Mouse (Mus musculus) intestine, postnatal 0 days (tissue): Measurements from ENCODE around the gene Fgfr2. TPM values are rescaled to one million over a fixed set of nuclear protein-coding genes. Genes with fewer than 3 reads are reported as not detected.

Experiments used
- ATAC-seq: fragments of 200-750 bp; cut with Nextera tagmentation; 2 replicates; pipeline ENCODE4 v1.8.0; 2017; ENCODE audit warnings: mild to moderate bottlenecking, moderate TSS enrichment, moderate library complexity
- H3K27ac ChIP-seq: fragments of 300-500 bp; sonication (generic); 2 replicates; pipeline ENCODE4 v1.5.1; 2014; ENCODE audit warnings: mild to moderate bottlenecking, low read depth, low read length, moderate library complexity
- H3K27me3 ChIP-seq: fragments of 300-500 bp; sonication (generic); replicated peaks from 2 replicates; pipeline ENCODE4 v1.6.1; 2014; ENCODE audit warnings: low read length, mixed read lengths; ENCODE audit not compliant: control insufficient read depth, insufficient read depth
- H3K36me3 ChIP-seq: fragments of 300-500 bp; sonication (generic); 2 replicates; pipeline ENCODE4 v1.6.1; 2014; ENCODE audit warnings: mild to moderate bottlenecking, moderate library complexity; ENCODE audit not compliant: control insufficient read depth, insufficient read depth
- H3K4me1 ChIP-seq: fragments of 300-500 bp; sonication (generic); replicated peaks from 2 replicates; pipeline ENCODE4 v1.6.1; 2014; ENCODE audit warnings: antibody characterized with exemption, low read length, mixed read lengths; ENCODE audit not compliant: control insufficient read depth, insufficient read depth
- H3K4me2 ChIP-seq: fragments of 300-500 bp; sonication (generic); replicated peaks from 2 replicates; pipeline ENCODE4 v1.6.1; 2014; ENCODE audit warnings: low read depth, mild to moderate bottlenecking, moderate library complexity
- H3K4me3 ChIP-seq: fragments of 300-500 bp; sonication (generic); 2 replicates; pipeline ENCODE4 v1.5.1; 2014; ENCODE audit warnings: low read depth, low read length
- H3K9ac ChIP-seq: fragments of 300-500 bp; sonication (generic); 2 replicates; pipeline ENCODE4 v1.6.1; 2014; ENCODE audit warnings: mild to moderate bottlenecking, low read depth, low read length
- H3K9me3 ChIP-seq: fragments of 300-500 bp; sonication (generic); 2 replicates; pipeline ENCODE4 v1.6.1; 2016; ENCODE audit warnings: mixed run types; ENCODE audit not compliant: control insufficient read depth
- CTCF ChIP-seq: sonication (generic); IDR thresholded peaks from 2 replicates; pipeline ENCODE4 v1.5.1; 2016; ENCODE audit warnings: low read depth, mild to moderate bottlenecking, control low read depth, antibody characterized with exemption, moderate library complexity
- WGBS: fragments of 180-500 bp; shearing (Covaris S2); extraction: QIAGEN DNeasy Blood & Tissue Kit; methylation state at CpG from one replicate; pipeline ENCODE4 v1.1.7; 2014; 5-methylcytosine and 5-hydroxymethylcytosine counted together
- polyA plus RNA-seq: library from polyadenylated mRNA; unstranded; fragments of >200 nt; fragmentation: Nextera tagmentation; extraction: Ambion mirVana; gene quantifications from 2 replicates; pipeline ENCODE4 v1.2.1, GENCODE M21; 2015

Gene Fgfr2
- polyA plus RNA-seq, 1 experiment from 2014 or later, result 29.5 TPM

DNA sequence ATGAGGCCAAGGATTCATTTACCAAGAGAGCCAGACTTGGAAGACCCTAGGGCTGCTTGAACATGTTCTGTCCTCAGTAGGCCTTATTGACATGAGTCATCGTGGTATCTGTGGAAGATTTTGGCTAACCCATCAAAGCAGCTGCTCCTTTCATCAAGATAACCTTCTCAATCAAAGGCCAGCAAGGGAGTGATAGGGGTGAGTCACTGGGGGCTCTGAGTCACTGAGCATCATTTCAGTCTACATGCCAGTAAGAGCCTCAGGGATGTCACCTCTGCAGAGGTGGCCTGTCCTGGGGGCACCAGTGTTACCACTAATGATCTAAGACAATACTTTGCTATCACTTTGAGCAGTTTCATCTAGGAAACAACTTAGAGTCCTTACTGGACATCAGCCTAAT lies 1292.9 kb downstream of the Fgfr2 start:
- no peak overlapping the region for H3K4me3 ChIP-seq
- TF ChIP-seq CTCF, result no peak
- H3K27me3 ChIP-seq, result no peaks in the 10 kb centered on the region
- no peaks in the 10 kb centered on the region for H3K9me3 ChIP-seq
- WGBS, result 60% methylated on average over 1 of the region's 1 CpGs
- no peak overlapping the region for H3K9ac ChIP-seq
- no peak for ATAC-seq
- no peak overlapping the region for H3K4me2 ChIP-seq
- H3K27ac ChIP-seq, result no peak overlapping the region
- no peaks in the 10 kb centered on the region for H3K4me1 ChIP-seq
- H3K36me3 ChIP-seq, result no peaks in the 10 kb centered on the region

DNA sequence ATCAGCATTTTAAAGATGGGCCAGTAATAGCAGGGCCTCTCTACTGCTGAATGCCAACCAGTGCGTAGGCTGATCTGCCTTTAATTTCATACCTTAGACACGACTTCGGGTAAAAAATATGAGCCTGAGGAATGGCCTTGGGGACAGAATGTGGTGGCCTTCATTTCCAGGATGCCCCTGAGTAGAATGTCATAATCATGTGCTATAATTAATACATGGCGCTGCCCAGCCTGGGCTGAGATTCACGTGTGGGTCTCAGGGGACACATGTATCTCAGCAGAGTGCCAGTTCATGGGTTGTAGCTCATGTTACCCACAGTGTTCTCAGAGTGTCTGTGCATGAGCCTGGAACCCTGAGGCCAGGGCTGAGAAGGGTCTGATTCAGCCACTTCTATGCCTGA lies 1296.3 kb downstream of the Fgfr2 start:
- Histone ChIP-seq H3K27me3 (no peaks in the 10 kb centered on the region), H3K4me3 (no peak overlapping the region), H3K9ac (no peak overlapping the region), H3K27ac (no peak overlapping the region), H3K4me2 (no peak overlapping the region), H3K36me3 (no peaks in the 10 kb centered on the region), H3K9me3 (no peaks in the 10 kb centered on the region), H3K4me1 (no peaks in the 10 kb centered on the region)
- WGBS, result 88% methylated on average over 5 of the region's 5 CpGs
- no peak for TF ChIP-seq CTCF
- ATAC-seq, result no peak

DNA sequence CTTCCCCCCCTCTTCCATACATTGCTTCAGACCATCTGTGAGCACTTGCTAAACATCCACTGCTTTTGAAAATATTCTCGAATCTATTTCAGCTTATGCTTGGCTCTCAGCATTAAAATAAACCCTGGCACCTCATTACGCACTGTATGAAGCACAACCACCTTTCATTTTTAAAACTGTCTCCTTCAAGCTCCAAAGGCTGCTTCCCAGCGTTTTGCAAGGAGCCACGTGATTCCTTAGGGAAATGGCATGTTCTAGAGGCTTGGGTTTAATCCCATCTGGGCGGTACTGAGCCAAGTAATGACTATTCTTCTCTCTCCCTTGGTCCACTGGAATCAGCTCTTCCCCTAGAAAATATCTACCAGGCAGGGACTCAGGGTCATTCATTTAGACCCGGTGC lies 1305.2 kb downstream of the Fgfr2 start:
- WGBS, result 86% methylated on average over 6 of the region's 6 CpGs
- no peak overlapping the region for H3K4me2 ChIP-seq
- H3K36me3 ChIP-seq, result no peaks in the 10 kb centered on the region
- ATAC-seq, result no peak
- H3K9ac ChIP-seq, result no peak overlapping the region
- no peaks in the 10 kb centered on the region for H3K4me1 ChIP-seq
- no peak overlapping the region for H3K4me3 ChIP-seq
- no peaks in the 10 kb centered on the region for H3K9me3 ChIP-seq
- no peak for TF ChIP-seq CTCF
- H3K27ac ChIP-seq, result no peak overlapping the region
- H3K27me3 ChIP-seq, result no peaks in the 10 kb centered on the region

DNA sequence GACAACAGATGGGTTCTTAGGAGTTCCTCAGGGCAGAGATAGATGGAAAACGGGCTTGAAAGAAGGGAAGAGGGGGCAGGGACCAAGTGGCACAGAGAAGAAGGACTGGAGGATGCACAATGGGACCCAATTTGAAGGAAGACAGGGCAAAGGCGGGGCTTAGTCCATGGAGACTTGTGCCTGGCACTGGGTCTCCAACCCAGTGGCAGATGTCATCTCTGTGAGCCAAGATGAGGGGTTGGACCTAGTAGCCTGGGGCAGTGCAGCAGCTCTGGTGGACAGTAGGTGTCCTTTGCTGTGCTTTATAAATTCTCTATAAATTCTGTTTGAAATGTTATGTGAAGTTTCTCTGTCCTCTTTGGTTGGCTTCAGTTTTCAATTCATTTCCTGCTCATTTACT lies 1306.5 kb downstream of the Fgfr2 start:
- Histone ChIP-seq H3K9me3 (no peaks in the 10 kb centered on the region), H3K36me3 (no peaks in the 10 kb centered on the region), H3K27me3 (no peaks in the 10 kb centered on the region), H3K4me2 (no peak overlapping the region), H3K9ac (no peak overlapping the region), H3K27ac (no peak overlapping the region), H3K4me1 (no peaks in the 10 kb centered on the region), H3K4me3 (no peak overlapping the region)
- ATAC-seq, result no peak
- TF ChIP-seq CTCF, result no peak
- 66% methylated on average over 2 of the region's 2 CpGs for WGBS

DNA sequence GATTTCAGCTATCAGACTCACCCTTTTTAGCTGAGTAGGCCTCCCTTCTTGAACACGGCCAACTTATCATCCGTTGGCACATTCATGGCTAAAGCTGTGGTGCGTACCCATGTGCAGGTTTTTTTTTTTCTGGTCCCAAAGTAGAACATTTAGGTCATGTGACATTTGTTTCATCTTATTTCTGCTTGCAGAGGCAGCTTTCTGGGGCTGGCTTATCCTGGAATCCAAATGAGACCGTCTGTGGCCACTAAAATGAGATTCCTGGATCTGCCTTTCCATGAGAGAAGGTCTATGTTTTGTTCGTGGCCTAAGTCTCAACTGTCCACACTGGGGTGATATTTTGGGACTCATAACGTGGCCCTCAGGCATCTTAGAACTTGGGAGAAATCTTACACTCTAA lies 1311.0 kb downstream of the Fgfr2 start:
- H3K4me3 ChIP-seq, result no peak overlapping the region
- H3K4me2 ChIP-seq, result no peak overlapping the region
- no peak overlapping the region for H3K27ac ChIP-seq
- no peaks in the 10 kb centered on the region for H3K4me1 ChIP-seq
- 80% methylated on average over 6 of the region's 6 CpGs for WGBS
- no peaks in the 10 kb centered on the region for H3K9me3 ChIP-seq
- no peaks in the 10 kb centered on the region for H3K36me3 ChIP-seq
- H3K9ac ChIP-seq, result no peak overlapping the region
- TF ChIP-seq CTCF, result no peak
- no peak for ATAC-seq
- H3K27me3 ChIP-seq, result no peaks in the 10 kb centered on the region

DNA sequence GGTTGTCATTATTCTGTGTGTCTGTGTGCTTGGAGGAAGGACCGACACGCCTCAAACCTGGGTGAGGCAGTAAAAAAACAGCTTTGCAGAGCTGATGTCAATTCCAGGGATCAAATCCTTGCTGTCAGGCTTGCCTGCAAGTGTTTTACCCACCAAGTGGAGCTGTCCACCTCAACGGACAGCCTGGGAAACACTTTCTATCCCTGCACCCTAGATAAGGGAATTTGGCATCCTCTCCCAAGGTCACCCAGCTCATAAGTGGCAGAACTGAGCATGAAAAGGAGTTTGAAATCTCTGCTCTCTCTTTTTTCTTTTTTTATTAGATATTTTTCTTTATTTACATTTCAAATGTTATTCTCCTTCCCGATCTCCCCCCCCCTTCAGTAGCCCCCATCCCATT lies 1312.2 kb downstream of the Fgfr2 start:
- H3K36me3 ChIP-seq, result no peaks in the 10 kb centered on the region
- H3K27me3 ChIP-seq, result no peaks in the 10 kb centered on the region
- no peaks in the 10 kb centered on the region for H3K4me1 ChIP-seq
- H3K4me2 ChIP-seq, result no peak overlapping the region
- no peaks in the 10 kb centered on the region for H3K9me3 ChIP-seq
- no peak overlapping the region for H3K4me3 ChIP-seq
- WGBS, result 56% methylated on average over 4 of the region's 4 CpGs
- ATAC-seq, result no peak
- H3K9ac ChIP-seq, result no peak overlapping the region
- no peak for TF ChIP-seq CTCF
- no peak overlapping the region for H3K27ac ChIP-seq

DNA sequence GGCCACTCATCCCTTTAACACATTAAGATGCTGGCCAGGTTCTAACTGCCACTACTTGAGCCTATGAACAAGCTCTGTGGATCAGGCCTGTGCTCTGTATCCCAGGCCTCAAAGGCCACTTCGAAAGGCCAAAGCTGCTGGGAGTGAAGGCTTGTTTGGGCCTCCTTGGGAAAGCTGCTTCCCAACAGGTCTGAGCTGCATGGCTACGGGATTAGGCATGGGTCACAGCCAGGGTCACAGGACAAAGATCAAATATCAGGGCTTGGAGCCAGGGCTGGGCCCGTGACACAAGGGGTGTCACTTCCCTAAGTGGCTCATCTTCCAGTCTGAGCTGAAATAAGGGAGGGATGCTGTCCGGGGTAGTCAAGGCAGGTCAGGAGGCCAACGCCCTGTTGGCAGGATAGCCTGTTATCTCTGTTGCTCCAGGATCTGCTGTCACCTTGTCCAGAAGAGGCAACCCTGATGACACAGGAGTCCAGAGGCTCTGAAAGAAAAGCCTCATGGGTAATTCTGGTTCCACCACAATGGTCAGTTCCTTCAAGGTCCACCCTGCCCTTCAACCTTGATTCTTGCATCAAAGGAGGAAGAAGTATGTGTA lies 1313.5 kb downstream of the Fgfr2 start:
- ATAC-seq, result no peak
- Histone ChIP-seq H3K27ac (no peak overlapping the region), H3K36me3 (no peaks in the 10 kb centered on the region), H3K4me2 (no peak overlapping the region), H3K9ac (no peak overlapping the region), H3K27me3 (no peaks in the 10 kb centered on the region), H3K9me3 (no peaks in the 10 kb centered on the region), H3K4me1 (no peaks in the 10 kb centered on the region), H3K4me3 (no peak overlapping the region)
- TF ChIP-seq CTCF, result no peak
- 47% methylated on average over 5 of the region's 5 CpGs for WGBS
